Mouse (Mus musculus) CH12.LX (cell line): ENCODE measurements around the gene Prrx1. TPM values are rescaled to one million over a fixed set of nuclear protein-coding genes. Genes with fewer than 3 reads are reported as not detected.

Experiments
- DNase-seq: peaks from one replicate; pipeline ENCODE4 v3.0.0-alpha.2; 2013; ENCODE audit errors: extremely low read depth
- H3K27ac ChIP-seq: 2 replicates; pipeline ENCODE4 v1.5.1; 2012; ENCODE audit warnings: low read depth, mild to moderate bottlenecking, control low read depth, moderate library complexity; ENCODE audit not compliant: insufficient read depth
- H3K27me3 ChIP-seq: replicated peaks from 2 replicates; pipeline ENCODE3; 2012; ENCODE audit warnings: inconsistent platforms
- H3K36me3 ChIP-seq, 2 experiments: replicated peaks in 1 of 2; 2 replicates each; pipeline versions ENCODE3 to v1.6.1; 2012; ENCODE audit warnings: inconsistent platforms in 1 of 2, low read length in 1 of 2, mild to moderate bottlenecking in 1 of 2, mixed read lengths in 1 of 2, moderate library complexity in 1 of 2; ENCODE audit not compliant: control insufficient read depth in 1 of 2, insufficient read depth in 1 of 2
- H3K4me1 ChIP-seq, 2 experiments: 2 replicates each; pipeline ENCODE4 v1.6.1; 2012; ENCODE audit warnings: inconsistent platforms in 1 of 2, moderate library complexity in 1 of 2; ENCODE audit not compliant: insufficient read depth in 2 of 2, control insufficient read depth in 1 of 2
- H3K4me2 ChIP-seq: 2 replicates; pipeline ENCODE4 v1.6.1; 2012; ENCODE audit warnings: low read depth, mild to moderate bottlenecking, control low read depth; ENCODE audit not compliant: poor library complexity, insufficient read depth, severe bottlenecking
- H3K4me3 ChIP-seq, 3 experiments: fragments of 150-350 bp in 1 of 3; sonication (generic) in 1 of 3; replicated peaks in 1 of 3; 2 replicates each; pipeline versions ENCODE3 to v1.5.1; 2011 to 2012; ENCODE audit warnings: low read depth in 2 of 3, low read length in 2 of 3, mild to moderate bottlenecking in 2 of 3, moderate library complexity in 2 of 3, control low read depth in 1 of 3, improper control_type of control experiment in 1 of 3, inconsistent platforms in 1 of 3, mixed read lengths in 1 of 3; ENCODE audit not compliant: poor library complexity in 1 of 3
- H3K79me2 ChIP-seq: replicated peaks from 2 replicates; pipeline ENCODE4 v1.6.1; 2012; ENCODE audit warnings: mild to moderate bottlenecking, moderate library complexity; ENCODE audit not compliant: control insufficient read depth, poor library complexity, insufficient read depth, severe bottlenecking; ENCODE audit errors: extremely low read depth
- H3K9ac ChIP-seq: 2 replicates; pipeline ENCODE4 v1.6.1; 2012; ENCODE audit warnings: low read depth, mild to moderate bottlenecking, control low read depth, moderate library complexity; ENCODE audit not compliant: insufficient read depth
- H3K9me3 ChIP-seq: replicated peaks from 2 replicates; pipeline ENCODE3; 2012; ENCODE audit warnings: low read length, inconsistent platforms, mixed read lengths
- CHD1 ChIP-seq: IDR thresholded peaks from 2 replicates; pipeline ENCODE4 v1.6.1; 2012; ENCODE audit warnings: low read depth, low read length, improper control_type of control experiment, inconsistent platforms
- CHD2 ChIP-seq: IDR thresholded peaks from 2 replicates; pipeline ENCODE4 v1.6.1; 2011; ENCODE audit warnings: low read length, improper control_type of control experiment
- GABPA ChIP-seq: IDR thresholded peaks from 2 replicates; pipeline ENCODE4 v1.6.1; 2012; ENCODE audit warnings: low read depth, low read length, improper control_type of control experiment, inconsistent platforms; ENCODE audit not compliant: insufficient replicate concordance
- IRF4 ChIP-seq: IDR thresholded peaks from 2 replicates; pipeline ENCODE4 v1.6.1; 2014; ENCODE audit warnings: low read depth, mild to moderate bottlenecking, inconsistent platforms, low read length, improper control_type of control experiment
- JUN ChIP-seq: IDR thresholded peaks from 2 replicates; pipeline ENCODE4 v1.6.1; 2011; ENCODE audit warnings: low read depth, mild to moderate bottlenecking, low read length, improper control_type of control experiment, moderate library complexity; ENCODE audit not compliant: insufficient read depth
- MAFK ChIP-seq: IDR thresholded peaks from 2 replicates; pipeline ENCODE4 v1.6.1; 2011; ENCODE audit warnings: low read length, improper control_type of control experiment; ENCODE audit not compliant: insufficient replicate concordance
- MEF2A ChIP-seq: IDR thresholded peaks from 2 replicates; pipeline ENCODE4 v1.6.1; 2014; ENCODE audit warnings: low read depth, mild to moderate bottlenecking, inconsistent platforms, low read length, improper control_type of control experiment, borderline replicate concordance
- MXI1 ChIP-seq: IDR thresholded peaks from 2 replicates; pipeline ENCODE4 v1.6.1; 2011; ENCODE audit warnings: mild to moderate bottlenecking, low read depth, low read length, improper control_type of control experiment
- POLR2AphosphoS2 ChIP-seq: IDR thresholded peaks from 2 replicates; pipeline ENCODE4 v1.6.1; 2011; ENCODE audit warnings: low read depth, low read length, improper control_type of control experiment
- TBP ChIP-seq: conservative IDR thresholded peaks from 2 replicates; pipeline ENCODE4 v1.6.1; 2011; ENCODE audit warnings: low read depth, low read length, improper control_type of control experiment
- TCF12 ChIP-seq: IDR thresholded peaks from 2 replicates; pipeline ENCODE4 v1.6.1; 2014; ENCODE audit warnings: low read depth, mild to moderate bottlenecking, inconsistent platforms, low read length, improper control_type of control experiment
- UBTF ChIP-seq: IDR thresholded peaks from 2 replicates; pipeline ENCODE4 v1.6.1; 2012; ENCODE audit warnings: low read depth, mild to moderate bottlenecking, inconsistent platforms, low read length, improper control_type of control experiment, moderate library complexity
- USF1 ChIP-seq: IDR thresholded peaks from 2 replicates; pipeline ENCODE4 v1.6.1; 2014; ENCODE audit warnings: low read depth, mild to moderate bottlenecking, inconsistent platforms, low read length, improper control_type of control experiment
- USF2 ChIP-seq: conservative IDR thresholded peaks from 2 replicates; pipeline ENCODE4 v1.6.1; 2011; ENCODE audit warnings: low read depth, low read length, improper control_type of control experiment
- ZMIZ1 ChIP-seq: IDR thresholded peaks from 2 replicates; pipeline ENCODE4 v1.6.1; 2012; ENCODE audit warnings: low read depth, mild to moderate bottlenecking, inconsistent platforms, low read length, improper control_type of control experiment
- dilution Hi-C: fragments of 300-500 bp; cut with MboI; formaldehyde crosslinking; loops from 2 replicates; pipeline ENCODE4 v1.14.3; 2020; ENCODE audit warnings: low sequenced_read_pairs; ENCODE audit not compliant: extremely low pct_unique_long_range_greater_than_20kb, extremely low pct_ligation_motif_present
- in situ Hi-C: fragments of 300-500 bp; cut with MboI; formaldehyde crosslinking; loops from 3 replicates; pipeline ENCODE4 v1.14.3; 2019; ENCODE audit warnings: low sequenced_read_pairs, low pct_ligation_motif_present, low pct_unique_long_range_greater_than_20kb, mixed read lengths
- polyA plus RNA-seq: library from polyadenylated mRNA; unstranded; fragments of >175 nt; gene quantifications from 2 replicates; pipeline ENCODE4 v1.2.1, GENCODE M21; 2012; ENCODE audit warnings: low read depth; ENCODE audit not compliant: insufficient read length
- total RNA-seq, 2 experiments: library from RNA; depleted of rRNA; stranded (reverse); fragments of 300-350 nt in 1 of 2; fragments of >200 nt in 1 of 2; gene quantifications; 2 replicates each; pipeline ENCODE4 v1.2.3; 2012 to 2014

Prrx1 gene
- total and polyA plus RNA-seq, 3 experiments: not detected

GRCm38 (mm10) chr1:163252796-163253195 is 60.7 kb downstream of the Prrx1 start:
- dilution Hi-C loops: no loop called here
- in situ Hi-C loops: no loop called here
- Histone ChIP-seq H3K4me2 (no peak overlapping the region), H3K36me3 (no peaks in the 10 kb centered on the region), H3K79me2 (no peaks in the 10 kb centered on the region), H3K4me1 (no peaks in the 10 kb centered on the region), H3K27ac (no peak overlapping the region), H3K9ac (no peak overlapping the region), H3K27me3 (no peaks in the 10 kb centered on the region), H3K4me3 (no peak overlapping the region), H3K9me3 (no peaks in the 10 kb centered on the region)
- DNase-seq: no peak
- TF ChIP-seq TCF12: no peak
- no peak for TF ChIP-seq TBP
- no peak for TF ChIP-seq MEF2A
- TF ChIP-seq GABPA: no peak
- TF ChIP-seq IRF4: no peak
- no peak for TF ChIP-seq CHD2
- no peak for TF ChIP-seq CHD1
- no peak for TF ChIP-seq USF1
- TF ChIP-seq MXI1: no peak
- TF ChIP-seq JUN: no peak
- no peak for TF ChIP-seq ZMIZ1
- no peak for TF ChIP-seq USF2
- TF ChIP-seq MAFK: no peak
- TF ChIP-seq POLR2AphosphoS2: no peak

GRCm38 (mm10) chr1:163252331-163252730 is 61.2 kb downstream of the Prrx1 start:
- Histone ChIP-seq H3K79me2 (no peaks in the 10 kb centered on the region), H3K36me3 (no peaks in the 10 kb centered on the region), H3K27me3 (no peaks in the 10 kb centered on the region), H3K4me2 (no peak overlapping the region), H3K4me3 (no peak overlapping the region), H3K9ac (no peak overlapping the region), H3K27ac (no peak overlapping the region), H3K4me1 (no peaks in the 10 kb centered on the region), H3K9me3 (no peaks in the 10 kb centered on the region)
- DNase-seq: no peak
- in situ Hi-C loops (no loop called here), dilution Hi-C loops (no loop called here)
- no peak for TF ChIP-seq UBTF
- TF ChIP-seq USF2: no peak
- peak; percentile 77 for TF ChIP-seq MAFK
